Mouse (Mus musculus): ENCODE measurements around the gene Ube2cbp.

Ube2cbp gene

GRCm38 (mm10) chr9:86464151-86465105 lies at the start of gene Ube2cbp:
TSS of gene Ube2cbp (minus strand) at chr9:86464950.
- peak; percentile 81 for DNase-seq (ENCODE audit: low spot score)

GRCm38 (mm10) chr9:86514390-86514789 lies 49.6 kb upstream of the Ube2cbp start:
- no peak for DNase-seq (ENCODE audit: low spot score)

DNA sequence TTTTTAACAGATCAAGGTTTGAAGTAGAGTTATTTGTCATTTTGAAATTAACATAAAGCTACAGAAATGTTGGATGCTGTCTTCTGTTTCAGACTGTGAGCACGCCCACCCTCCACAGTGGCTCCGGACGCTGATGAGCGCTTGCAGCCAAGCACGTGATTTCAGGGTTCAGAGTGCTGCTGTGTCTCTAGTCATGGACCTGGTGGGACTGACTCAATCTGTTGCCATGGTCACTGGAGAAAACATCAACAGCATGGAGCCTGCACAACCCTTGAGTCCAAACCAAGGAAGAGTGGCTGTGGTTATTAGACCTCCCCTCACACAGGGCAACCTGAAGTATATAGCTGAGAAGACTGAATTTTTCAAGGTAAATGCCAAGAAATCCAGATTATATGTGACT lies 49.0 kb upstream of the Ube2cbp start:
- DNase-seq (ENCODE audit: low spot score) = peak; percentile 61

DNA sequence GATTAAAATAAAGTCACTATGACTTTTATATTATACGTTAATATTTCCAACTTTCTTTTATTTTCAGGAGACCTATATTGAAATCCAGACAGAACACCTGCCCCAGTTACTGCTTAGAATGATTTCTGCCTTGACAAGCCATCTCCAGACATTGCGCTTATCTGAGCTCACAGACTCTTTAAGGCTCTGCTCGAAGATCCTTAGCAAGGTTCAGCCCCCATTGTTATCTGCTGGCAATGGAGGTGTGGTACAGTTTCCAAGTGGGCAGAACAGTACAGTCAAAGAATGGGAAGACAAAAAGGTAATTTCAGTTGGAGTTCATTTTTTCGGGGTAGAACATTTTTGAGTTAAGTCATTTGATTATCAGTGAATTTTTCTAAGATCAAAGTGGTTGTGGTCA lies 42.7 kb upstream of the Ube2cbp start:
- DNase-seq (ENCODE audit: low spot score) = no peak

DNA sequence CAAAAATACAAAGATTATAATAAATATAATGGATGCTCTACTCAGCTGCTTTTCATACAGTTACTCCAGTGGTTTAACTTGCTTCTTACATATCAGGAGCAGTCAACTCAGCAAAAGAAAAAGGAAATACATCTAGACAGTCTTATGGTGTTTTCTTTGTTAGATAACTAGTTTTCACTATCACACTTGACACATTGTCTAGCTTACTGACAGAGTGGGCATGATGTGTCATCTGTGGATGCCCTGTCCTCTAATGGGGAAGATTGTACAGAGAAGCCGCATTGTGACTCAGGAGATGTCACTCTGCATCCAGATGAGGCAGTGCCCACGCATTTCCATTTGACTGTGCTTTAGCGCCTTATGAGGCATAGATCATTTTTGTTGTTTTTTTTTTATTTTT lies 34.3 kb upstream of the Ube2cbp start:
- DNase-seq (ENCODE audit: low spot score) = no peak

DNA sequence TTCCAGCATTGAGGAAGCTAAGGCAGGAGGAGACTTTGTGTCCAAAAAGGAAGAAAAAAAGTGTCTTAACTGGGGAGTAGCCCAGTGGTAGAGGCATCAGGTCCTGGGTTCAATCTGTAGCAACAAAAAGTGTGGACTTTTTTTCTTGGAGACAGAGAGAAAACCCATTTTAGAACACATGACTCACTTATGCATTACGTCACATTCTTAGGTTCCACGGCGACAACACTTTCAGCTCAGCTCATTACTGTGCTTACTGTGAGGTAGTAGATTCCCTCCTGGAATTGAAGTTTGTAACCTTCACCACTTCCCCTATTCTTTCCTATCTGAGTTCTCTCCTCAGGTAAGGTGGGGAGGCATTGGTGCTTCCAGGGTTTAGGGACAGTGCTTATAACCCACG lies 31.5 kb upstream of the Ube2cbp start:
- DNase-seq (ENCODE audit: low spot score) = no peak

DNA sequence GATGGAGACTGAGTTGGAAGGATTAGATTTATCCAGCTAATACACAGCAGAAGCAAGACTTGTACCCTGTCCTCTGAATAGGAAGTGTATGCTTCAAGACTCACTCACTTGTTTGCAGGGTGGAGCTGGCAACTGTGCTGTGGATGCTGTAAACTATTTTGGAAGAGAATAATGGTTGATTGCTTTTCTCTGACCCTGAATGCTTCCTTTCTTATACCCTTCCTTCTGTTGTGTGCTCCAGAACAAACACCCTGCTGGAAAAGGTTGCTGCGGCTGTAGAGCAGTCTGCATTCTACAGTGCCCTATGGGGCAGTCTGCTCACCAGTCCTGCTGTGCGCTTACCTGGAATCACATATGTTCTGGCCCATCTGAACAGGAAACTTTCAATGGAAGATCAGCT lies 27.0 kb upstream of the Ube2cbp start:
- no peak for DNase-seq (ENCODE audit: low spot score)

DNA sequence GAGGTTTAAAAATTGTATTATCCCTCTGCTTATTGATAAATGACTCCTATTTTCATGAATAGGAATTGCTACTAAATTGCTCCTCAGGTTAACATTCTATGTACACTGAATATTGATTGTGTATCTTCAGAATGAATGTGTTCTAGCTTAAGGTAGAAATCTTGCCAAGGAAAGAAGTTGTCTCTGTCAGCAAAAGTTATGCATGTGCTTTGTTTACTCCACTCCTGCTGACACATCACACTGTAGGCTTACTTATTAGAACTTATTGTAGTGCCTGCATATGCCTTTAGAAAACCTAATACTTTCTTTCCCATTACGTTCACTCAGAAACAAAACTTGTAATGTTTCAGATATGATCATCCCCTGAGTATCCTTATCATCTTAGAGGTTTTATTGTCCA lies 17.5 kb upstream of the Ube2cbp start:
- no peak for DNase-seq (ENCODE audit: low spot score)

DNA sequence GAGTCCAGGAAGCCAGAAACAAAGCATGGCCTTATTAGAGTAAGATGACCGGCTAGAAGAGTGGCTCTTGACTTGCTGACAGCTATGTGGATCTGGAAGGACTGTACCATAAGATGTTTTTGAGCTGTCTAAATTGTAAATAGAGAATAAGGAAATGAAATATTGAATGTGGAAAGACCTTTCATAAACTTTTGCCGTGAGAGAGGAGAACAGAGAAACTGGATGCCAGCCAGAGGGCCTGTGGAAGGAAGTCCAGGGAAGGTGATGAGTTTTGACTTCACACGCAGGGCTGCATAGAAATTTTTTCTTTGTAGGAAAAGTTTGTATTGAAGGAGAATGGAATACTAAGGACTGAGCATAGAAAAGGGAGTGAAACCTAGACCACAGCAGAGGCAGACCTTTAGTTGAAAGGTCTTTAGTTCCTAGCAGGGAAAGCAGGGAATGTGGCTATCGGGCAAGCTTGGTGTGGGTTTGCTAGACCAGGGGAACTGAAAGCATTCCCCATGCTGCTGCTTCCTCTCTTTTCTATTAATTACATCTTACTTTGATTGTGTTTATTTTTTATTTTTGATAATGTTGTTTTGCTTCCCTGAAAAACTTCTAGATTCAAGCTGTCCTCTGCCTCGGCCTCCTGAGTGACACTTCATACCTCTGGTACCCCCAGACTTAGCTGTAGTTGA lies 13.8 kb upstream of the Ube2cbp start:
- no peak for DNase-seq (ENCODE audit: low spot score)

DNA sequence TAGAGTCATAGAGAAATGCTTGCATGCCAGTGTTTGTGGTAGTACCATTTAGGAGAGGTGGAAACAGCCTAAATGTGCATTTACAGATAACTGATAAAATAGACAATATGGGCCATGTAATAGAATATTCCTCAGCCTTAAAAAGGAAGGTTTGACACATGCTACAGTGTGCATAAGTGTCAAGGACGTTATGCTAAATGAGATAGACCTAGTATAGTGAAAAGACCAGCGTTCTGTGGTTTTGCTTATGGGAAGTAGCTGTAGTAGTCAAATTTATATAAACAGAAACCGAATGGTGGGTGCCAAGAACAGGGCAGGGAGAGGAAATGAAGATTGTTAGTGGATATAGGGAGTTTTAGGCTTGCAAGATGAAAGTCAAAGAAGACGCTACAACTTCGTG lies 12.0 kb upstream of the Ube2cbp start:
- no peak for DNase-seq (ENCODE audit: low spot score)

GRCm38 (mm10) chr9:86475956-86476355 lies 11.2 kb upstream of the Ube2cbp start:
- no peak for DNase-seq (ENCODE audit: low spot score)

GRCm38 (mm10) chr9:86466990-86467870 lies 2.5 kb upstream of the Ube2cbp start, which contains the start of gene Dop1a:
TSS of gene Dop1a (plus strand) at chr9:86467154.
- peak; percentile 87 for DNase-seq (ENCODE audit: low spot score)

- no peak for DNase-seq (ENCODE audit: low spot score)
These were observed 11.1 kb downstream of the Ube2cbp start for GRCm38 (mm10) chr9:86453626-86454025.

DNA sequence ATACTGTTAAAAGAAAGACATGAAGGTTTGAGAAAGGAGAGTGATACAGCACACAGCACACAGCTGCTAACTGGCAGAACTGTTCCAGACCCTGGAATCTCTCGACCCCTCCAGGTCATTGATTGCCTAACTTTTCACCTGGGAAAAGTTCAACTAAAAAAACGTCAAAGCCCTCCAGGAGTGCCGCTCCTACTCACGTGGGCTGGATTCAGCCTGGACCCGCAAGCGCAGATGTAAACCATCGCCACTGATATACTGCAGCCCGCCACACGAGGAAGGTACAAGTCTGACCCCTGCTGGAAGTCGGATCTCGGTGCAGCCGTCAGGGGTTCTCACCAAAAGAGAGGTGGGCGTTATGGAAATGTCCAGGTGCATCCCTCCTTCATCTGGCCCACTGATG lies 13.1 kb downstream of the Ube2cbp start:
- peak; percentile 57 for DNase-seq (ENCODE audit: low spot score)

- DNase-seq (ENCODE audit: low spot score) = no peak
These were observed 13.7 kb downstream of the Ube2cbp start for GRCm38 (mm10) chr9:86451094-86451493.

DNA sequence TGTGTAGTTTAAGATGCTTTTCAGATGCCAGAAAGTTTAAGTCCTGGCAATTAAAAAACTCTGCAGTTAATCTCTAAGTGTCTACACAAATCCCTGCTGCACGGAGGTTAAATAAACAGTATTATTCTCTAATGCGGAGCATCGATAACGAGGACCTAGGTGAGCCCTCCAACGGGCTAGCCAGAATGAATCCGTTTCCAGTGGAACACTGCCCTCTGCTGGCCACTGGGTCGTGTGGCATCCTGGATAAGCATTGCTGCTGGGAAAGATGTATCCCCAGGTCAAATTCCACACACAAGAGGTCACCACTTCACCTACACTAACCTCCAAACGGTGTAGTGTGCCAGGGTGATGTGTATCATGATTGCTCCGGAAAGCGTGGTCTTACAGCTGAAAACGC lies 15.2 kb downstream of the Ube2cbp start:
- peak; percentile 70 for DNase-seq (ENCODE audit: low spot score)

GRCm38 (mm10) chr9:86447431-86447830 lies 17.3 kb downstream of the Ube2cbp start:
- DNase-seq (ENCODE audit: low spot score) = no peak

GRCm38 (mm10) chr9:86446847-86447246 lies 17.9 kb downstream of the Ube2cbp start:
- DNase-seq (ENCODE audit: low spot score) = no peak

GRCm38 (mm10) chr9:86442248-86442647 lies 22.5 kb downstream of the Ube2cbp start:
- peak; percentile 32 for DNase-seq (ENCODE audit: low spot score)

- DNase-seq (ENCODE audit: low spot score) = no peak
These were observed 26.3 kb downstream of the Ube2cbp start for GRCm38 (mm10) chr9:86438337-86439009.

DNA sequence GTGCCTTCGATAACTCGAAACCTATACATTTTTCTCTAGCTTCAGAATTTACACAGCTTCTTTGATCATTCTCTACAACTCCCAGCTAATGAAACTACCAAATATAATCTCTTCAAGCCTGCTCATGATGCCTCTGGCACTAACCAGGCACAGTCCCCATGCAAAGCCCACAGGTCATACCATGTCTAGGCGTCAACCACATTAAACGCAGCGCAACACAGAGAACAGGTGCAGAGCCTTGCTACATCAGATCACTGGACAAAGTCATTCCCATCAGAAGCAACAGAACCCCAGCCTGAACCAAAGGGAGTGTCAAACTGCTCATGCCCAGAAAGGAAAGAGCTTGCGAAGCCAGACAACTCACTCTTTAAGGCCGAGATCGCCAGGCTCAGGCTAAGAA lies 28.1 kb downstream of the Ube2cbp start:
- no peak for DNase-seq (ENCODE audit: low spot score)

GRCm38 (mm10) chr9:86435510-86435909 lies 29.2 kb downstream of the Ube2cbp start:
- no peak for DNase-seq (ENCODE audit: low spot score)

Data from yolk sac, embryonic 10.5 days (tissue).